Mouse (Mus musculus): ENCODE measurements around the gene Pgs1.

DNA sequence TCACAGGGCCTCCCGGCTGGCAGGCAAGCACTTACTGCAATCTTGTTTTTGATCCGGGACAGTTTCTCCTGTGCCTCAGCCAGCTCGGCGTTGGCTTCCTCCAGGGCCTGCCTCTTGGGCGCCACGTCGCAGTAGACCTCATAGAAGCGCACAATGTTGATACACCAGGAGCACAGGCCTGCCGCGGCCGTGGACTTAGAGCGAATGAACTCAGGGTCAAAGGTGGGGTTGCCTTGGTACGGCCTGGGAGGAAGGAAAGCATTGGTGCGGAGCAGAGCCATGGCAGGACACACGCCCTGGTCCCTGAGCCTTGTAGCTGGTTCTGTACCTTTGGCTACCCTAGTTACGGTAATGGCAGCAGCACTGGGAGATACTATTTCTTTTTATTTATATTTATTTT is 64.1 kb downstream of the Pgs1 start:
- TF ChIP-seq CTCF (IDR thresholded peaks at IDR 0.05; ENCODE audit: low read depth) (no peak), EP300 (IDR thresholded peaks at IDR 0.05; ENCODE audit: low read depth) (no peak)
